Mouse (Mus musculus) megakaryocyte, adult 5-6 weeks (primary cell): Measurements from ENCODE around the gene Rpl26. TPM values are rescaled to one million over a fixed set of nuclear protein-coding genes. Genes with fewer than 3 reads are reported as not detected.

Source experiments
- total RNA-seq, 2 experiments: library from RNA; stranded (forward) in 1 of 2; stranded (reverse) in 1 of 2; fragments of 153-499, 151-499 nt in 1 of 2; fragments of 221-1000, 200-1000 nt in 1 of 2; gene quantifications; 2 replicates each; pipeline versions ENCODE4 v1.2.3 to v1.2.4; 2015 to 2017

Rpl26 gene
- total RNA-seq, 2 experiments from 2014 or later = 2,468 to 4,069 TPM

Other genes with a start within 250 kb of the Rpl26 start
- 1.6 and 1.9 TPM in 2 replicates for gene Myh10, start 210.0 kb upstream of the Rpl26 start, total RNA-seq (2015)
- gene Myh10, start 210.0 kb upstream of the Rpl26 start, total RNA-seq (2017) = 0.59 and 1.5 TPM in 2 replicates
- 48.9 and 53.9 TPM in 2 replicates for gene Ndel1, start 29.7 kb upstream of the Rpl26 start, total RNA-seq (2015)
- 71.2 and 114 TPM in 2 replicates for gene Ndel1, start 29.7 kb upstream of the Rpl26 start, total RNA-seq (2017)
- gene Rnf222, start 13.0 kb upstream of the Rpl26 start, total RNA-seq (2015) = not detected in 2 replicates
- not detected in 2 replicates for gene Rnf222, start 13.0 kb upstream of the Rpl26 start, total RNA-seq (2017)
- gene Odf4, start 25.5 kb downstream of the Rpl26 start, total RNA-seq (2015) = not detected in 2 replicates
- not detected in 2 replicates for gene Odf4, start 25.5 kb downstream of the Rpl26 start, total RNA-seq (2017)
- gene Arhgef15, start 55.9 kb downstream of the Rpl26 start, total RNA-seq (2015) = not detected in 2 replicates
- 0.07 TPM in 1 of 2 replicates, not detected in the other for gene Arhgef15, start 55.9 kb downstream of the Rpl26 start, total RNA-seq (2017)
- 6.6 and 7.9 TPM in 2 replicates for gene Slc25a35, start 66.5 kb downstream of the Rpl26 start, total RNA-seq (2015)
- gene Slc25a35, start 66.5 kb downstream of the Rpl26 start, total RNA-seq (2017) = 1.8 and 2.4 TPM in 2 replicates
- 10.2 and 13.1 TPM in 2 replicates for gene Rangrf, start 73.6 kb downstream of the Rpl26 start, total RNA-seq (2015)
- 4.7 and 6.8 TPM in 2 replicates for gene Rangrf, start 73.6 kb downstream of the Rpl26 start, total RNA-seq (2017)
- gene Pfas, start 106.9 kb downstream of the Rpl26 start, total RNA-seq (2015) = 7.3 and 10.3 TPM in 2 replicates
- 7.4 and 10.4 TPM in 2 replicates for gene Pfas, start 106.9 kb downstream of the Rpl26 start, total RNA-seq (2017)
- gene Ctc1, start 114.3 kb downstream of the Rpl26 start, total RNA-seq (2015) = 28.0 and 34.5 TPM in 2 replicates
- 15.8 and 20.5 TPM in 2 replicates for gene Ctc1, start 114.3 kb downstream of the Rpl26 start, total RNA-seq (2017)
- gene Aurkb, start 144.1 kb downstream of the Rpl26 start, total RNA-seq (2015) = 105 and 116 TPM in 2 replicates
- 116 and 125 TPM in 2 replicates for gene Aurkb, start 144.1 kb downstream of the Rpl26 start, total RNA-seq (2017)
- 18.8 and 20.5 TPM in 2 replicates for gene Borcs6, start 158.1 kb downstream of the Rpl26 start, total RNA-seq (2015)
- gene Borcs6, start 158.1 kb downstream of the Rpl26 start, total RNA-seq (2017) = 17.7 and 20.2 TPM in 2 replicates
- 13.2 and 15.7 TPM in 2 replicates for gene Tmem107, start 169.2 kb downstream of the Rpl26 start, total RNA-seq (2015)
- gene Tmem107, start 169.2 kb downstream of the Rpl26 start, total RNA-seq (2017) = 11.4 and 26.6 TPM in 2 replicates
- 53.9 and 66.6 TPM in 2 replicates for gene Vamp2, start 186.9 kb downstream of the Rpl26 start, total RNA-seq (2015)
- 11.2 and 21.8 TPM in 2 replicates for gene Vamp2, start 186.9 kb downstream of the Rpl26 start, total RNA-seq (2017)
- gene Per1, start 193.6 kb downstream of the Rpl26 start, total RNA-seq (2015) = 6.7 and 12.5 TPM in 2 replicates
- gene Per1, start 193.6 kb downstream of the Rpl26 start, total RNA-seq (2017) = 7.9 and 8.5 TPM in 2 replicates
- not detected in 2 replicates for gene Hes7, start 218.8 kb downstream of the Rpl26 start, total RNA-seq (2015)
- not detected in 2 replicates for gene Hes7, start 218.8 kb downstream of the Rpl26 start, total RNA-seq (2017)
- gene 9130213A22Rik, start 221.0 kb downstream of the Rpl26 start, total RNA-seq (2015) = not detected in 2 replicates
- not detected in 2 replicates for gene 9130213A22Rik, start 221.0 kb downstream of the Rpl26 start, total RNA-seq (2017)
- 0.18 TPM in 1 of 2 replicates, not detected in the other for gene Aloxe3, start 224.3 kb downstream of the Rpl26 start, total RNA-seq (2015)
- not detected in 2 replicates for gene Aloxe3, start 224.3 kb downstream of the Rpl26 start, total RNA-seq (2017)